Mouse (Mus musculus) gastrocnemius, adult 18-20 months (tissue): Measurements from ENCODE around the gene Gm39115. TPM values are rescaled to one million over a fixed set of nuclear protein-coding genes. Genes with fewer than 3 reads are reported as not detected.
A peak's percentile ranks its signal among the peaks of the same experiment; 100 is the strongest.

ENCODE experiments used
- DNase-seq: peaks from one replicate; pipeline ENCODE4 v3.0.0; 2021; ENCODE audit warnings: low spot score
- total RNA-seq, 2 experiments: library from RNA; stranded (reverse); gene quantifications; 2 replicates each; pipeline ENCODE4 v1.2.3; 2021

Gene Gm39115
- total RNA-seq, 2 experiments from 2014 or later: not detected

DNA sequence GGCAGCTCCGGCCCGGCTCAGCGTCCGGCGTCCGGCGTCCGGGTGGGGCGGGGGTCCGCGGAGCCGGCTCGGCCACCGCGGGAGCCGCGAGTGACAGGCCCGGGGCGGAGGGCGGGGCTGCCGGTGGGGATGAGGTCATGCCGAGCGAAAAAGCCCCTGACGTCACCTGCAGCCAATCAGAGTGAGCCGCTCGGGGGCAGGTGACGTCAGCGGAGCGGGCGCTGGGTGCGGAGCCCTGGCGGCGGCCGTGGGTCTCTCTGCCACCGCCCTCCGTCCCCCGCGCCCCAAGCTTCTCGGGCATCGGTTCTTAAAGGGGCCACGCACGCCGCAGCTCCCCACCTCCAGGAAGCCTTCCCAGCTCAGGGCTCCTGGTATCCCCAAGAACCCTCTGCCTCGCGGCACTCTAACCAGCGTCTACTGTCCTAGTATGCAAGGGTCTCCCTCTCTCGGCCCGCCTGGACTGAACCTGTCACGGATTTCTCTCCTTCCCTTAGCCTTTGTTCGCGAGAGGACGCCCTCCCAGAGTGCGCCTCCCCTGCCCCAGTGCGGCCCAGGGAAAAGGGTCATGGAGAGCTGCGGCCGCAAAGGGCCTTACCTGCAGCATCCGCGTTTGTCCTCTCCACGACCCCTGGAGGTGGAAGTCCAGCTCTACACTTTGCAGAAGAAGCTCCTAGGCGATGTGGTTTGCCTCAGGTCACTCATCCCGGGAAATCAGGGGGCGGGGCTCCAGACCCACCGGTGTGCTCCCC is 40.5 kb downstream of the Gm39115 start, which contains the start of gene Dusp8:
Gene Dusp8 (minus strand): TSS at position 661 of the 749 bp plus-strand sequence.
- peak; percentile 93 for DNase-seq

DNA sequence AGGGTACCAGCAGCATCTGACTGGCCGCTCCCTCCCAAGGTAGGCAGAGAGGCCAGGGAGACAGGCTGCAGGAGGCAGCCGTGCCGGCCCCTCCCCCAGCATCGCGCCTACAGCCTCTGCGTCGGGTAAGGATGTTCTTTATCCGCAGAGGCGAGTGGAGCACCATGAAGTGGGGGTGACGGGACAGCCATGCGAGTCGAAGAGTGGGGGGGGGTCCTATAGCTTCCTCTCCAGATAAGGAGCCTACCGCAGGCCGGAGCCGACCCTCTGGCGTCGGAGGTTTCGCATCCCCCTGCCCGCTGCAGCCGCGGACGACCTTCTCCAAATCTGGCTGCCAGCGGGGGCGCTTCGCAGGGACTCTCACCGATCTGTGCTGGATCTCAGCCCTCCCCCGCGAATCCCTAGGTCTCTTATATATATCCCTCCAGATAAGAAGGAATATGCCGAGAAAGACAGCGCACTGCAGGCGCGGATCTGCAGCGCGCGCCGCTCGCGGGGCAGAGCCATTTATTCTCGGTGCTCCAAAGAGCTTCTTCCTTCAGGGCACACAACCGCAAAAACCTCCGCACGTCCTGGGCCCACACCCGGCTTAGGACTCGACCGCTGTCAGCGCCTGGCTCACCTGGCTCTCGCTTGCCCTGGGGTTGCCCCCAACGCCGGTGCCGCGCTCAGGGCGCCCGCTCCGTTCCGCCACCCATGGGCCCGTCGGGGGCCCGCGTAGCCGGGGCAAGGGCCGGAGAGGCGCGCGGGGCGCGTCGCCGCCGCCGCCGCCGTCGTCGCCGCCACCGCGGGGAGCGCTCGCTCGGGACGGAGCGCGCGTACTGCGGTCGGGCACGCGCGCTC is 41.3 kb downstream of the Gm39115 start:
- DNase-seq: peak; percentile 31

DNA sequence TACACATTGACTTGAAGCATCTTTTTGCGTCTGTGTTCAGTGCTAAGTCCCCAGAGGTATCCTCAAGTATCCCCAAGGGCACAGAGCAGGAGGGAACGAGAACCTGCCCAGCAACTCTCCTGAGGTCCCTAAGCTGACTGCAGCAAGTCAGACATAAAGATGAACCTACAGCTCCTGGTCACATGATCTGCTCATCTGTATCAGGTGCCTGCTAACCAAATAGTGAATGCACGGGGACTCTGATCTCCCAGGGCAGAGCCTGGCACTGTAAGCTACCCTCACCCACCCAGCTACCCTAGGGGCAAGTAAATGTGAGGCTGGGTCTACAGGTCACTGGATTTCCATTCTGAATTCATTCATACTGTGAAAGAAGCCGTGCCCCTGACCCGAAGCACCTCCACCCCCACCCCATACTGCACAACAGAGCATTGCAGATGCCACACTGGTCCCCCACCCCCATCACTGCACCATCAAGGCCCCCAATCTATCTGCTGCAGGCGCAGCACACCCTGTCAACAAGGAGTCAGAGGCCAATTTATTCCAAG is 42.1 kb downstream of the Gm39115 start:
- no peak for DNase-seq

DNA sequence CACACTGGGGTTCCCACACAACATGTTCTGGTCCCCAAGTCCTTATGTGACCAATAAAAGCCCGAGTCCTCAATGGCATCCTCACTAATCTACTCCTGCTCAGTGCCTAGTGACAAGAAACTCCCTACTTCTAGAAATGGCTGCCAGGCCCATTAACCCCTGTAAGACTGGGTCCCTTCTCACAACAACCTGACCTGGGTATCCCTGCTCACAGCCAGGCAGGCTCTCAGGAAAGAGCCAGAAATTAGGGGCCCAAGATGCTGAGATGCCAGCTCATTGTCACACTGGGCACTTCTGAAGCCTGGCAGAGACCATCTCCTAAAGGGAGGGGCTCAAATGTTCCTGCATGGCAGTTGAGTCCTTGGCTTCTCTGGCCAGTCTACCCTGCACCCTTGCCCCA is 42.8 kb downstream of the Gm39115 start:
- no peak for DNase-seq

DNA sequence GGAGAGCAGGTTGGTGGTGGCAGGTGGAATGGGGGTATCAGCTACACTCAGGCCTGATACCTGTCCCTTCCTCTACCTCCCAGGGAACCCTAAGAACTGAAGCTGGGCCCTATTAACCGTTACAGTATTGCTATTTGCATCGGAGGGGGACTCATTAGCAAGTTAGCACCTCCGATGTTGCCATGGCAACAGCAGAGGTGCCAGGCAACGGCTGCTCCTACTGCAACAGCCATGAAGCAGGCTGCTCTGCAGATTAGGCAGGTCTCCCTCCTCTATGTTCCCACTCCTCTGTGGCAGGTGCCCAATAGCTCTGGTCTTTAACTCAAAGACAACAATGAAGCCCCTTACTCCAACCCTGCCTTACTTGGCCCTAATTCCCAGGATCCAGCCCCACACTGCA is 44.0 kb downstream of the Gm39115 start:
- DNase-seq: no peak

DNA sequence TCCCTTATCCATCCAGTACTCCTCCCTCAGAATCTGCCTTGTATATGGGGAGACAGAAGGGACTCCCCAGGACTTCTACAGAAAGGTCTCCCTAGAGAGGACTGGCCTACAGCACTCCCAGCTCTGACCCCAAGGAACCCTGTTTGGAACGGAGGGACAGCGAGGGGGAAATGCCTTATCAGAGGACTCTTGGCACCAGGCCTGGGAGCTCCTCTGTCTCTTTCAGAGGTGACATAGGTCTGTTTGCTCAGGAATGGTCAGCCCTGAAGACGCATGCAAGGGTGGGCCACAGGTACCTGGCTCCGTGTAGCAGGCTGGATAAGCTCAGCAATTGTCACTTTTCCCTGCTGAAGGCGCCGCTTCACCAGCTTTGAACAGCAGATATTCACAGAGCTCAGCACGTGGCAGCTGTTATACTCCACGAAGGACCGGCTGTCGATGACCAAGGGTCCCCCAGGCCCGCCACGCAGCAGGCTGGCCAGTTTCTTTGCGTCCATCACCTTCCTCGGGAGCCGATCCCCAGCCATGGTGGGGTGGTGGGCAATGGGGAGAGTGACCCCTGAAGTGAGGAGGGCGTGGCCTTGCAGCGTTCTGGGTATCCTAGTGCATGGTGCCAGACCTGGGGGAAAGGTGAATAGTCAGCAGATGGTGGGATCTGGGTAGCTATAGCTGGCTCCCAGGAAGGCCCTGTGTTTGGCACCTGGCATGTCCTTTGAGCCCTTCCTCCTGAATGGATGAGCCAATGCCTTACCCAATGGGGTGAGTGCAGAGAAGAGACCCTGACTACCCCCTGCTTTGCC is 46.0 kb downstream of the Gm39115 start:
- no peak for DNase-seq

DNA sequence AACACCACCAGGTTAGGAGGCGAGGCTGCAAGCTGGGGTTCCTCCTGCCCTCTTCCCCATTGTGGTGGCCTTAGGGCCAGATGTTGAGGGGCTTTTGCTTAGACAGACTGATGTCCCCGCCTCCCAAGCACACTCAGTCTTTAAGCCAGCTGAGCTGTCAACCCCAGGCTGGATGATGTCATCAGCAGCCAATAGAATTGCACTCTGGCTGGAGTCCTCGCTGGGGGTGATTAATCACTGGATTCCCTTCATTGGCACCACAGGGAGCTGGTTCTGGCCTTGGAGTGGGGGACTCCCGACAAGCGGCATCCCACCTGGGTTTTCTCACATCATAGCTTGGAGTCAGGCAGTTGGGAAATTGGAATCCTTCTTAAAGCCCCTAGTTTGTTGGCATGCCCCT is 46.9 kb downstream of the Gm39115 start:
- DNase-seq: no peak

DNA sequence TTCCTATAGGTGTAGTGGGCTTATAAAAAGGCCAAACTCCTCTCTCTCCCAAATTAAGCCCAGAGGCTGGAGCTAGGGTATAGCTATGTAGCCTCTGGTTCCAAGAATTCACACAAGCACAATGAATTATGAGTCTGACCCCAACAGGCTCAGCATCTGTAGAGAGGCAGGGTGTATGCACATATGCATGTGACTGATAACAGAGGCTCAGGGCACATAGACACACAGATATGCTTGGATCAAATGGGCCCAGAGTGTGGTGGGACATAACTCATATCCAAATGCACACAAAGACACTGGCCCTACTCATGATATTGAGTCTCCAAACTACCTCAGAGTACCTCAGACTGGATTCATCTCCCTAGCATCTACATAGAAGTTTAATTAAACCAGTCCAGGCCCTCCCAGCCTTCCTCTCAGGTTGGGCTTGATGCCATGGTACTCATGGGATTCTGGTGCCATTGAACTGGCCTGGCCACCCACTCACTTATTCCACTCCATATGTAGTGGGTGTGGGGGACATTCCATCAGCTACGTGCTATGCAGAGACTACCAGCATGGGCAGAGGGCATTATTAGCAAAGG is 48.7 kb downstream of the Gm39115 start:
- DNase-seq: no peak

DNA sequence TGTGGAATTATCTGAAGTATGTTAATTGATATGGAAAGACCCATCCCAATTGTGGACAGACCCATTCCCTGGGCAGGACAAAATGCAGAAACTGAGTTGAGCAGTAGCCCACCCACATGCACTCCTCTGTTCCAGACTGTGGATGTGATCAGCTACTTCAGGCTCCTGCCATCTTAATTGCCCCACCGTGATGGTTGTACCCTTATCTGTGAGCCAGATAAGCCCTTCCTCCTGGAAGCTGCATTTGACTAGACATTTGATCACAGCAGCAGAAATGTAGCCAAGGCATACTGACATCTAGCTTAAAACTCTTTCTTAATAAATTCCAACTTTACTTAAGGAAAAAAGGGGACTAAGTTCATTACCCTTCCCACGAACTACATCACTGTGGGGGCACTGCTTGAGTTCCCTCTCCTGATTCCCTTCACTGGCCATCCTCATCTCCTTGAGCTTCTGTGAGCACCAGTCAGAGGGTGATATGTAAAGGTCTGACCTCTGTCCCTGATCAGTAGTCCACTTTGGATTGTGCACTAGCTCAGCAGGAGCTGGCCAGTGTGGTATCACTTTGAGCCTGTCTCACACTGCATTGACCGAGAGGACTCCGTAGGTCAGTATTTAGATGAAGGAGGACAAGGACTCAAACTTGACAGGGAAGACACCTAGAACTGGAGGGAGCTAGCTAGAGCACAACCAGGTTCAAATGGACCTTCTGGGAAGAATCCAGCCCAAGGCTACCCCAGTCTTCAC is 49.5 kb downstream of the Gm39115 start:
- no peak for DNase-seq

Other genes starting within 250 kb of the Gm39115 start
- gene Tollip, start 217.5 kb downstream of the Gm39115 start, total RNA-seq: 10 to 100 TPM; 30.1 to 34.3 TPM
- gene Brsk2, start 186.3 kb downstream of the Gm39115 start, total RNA-seq: under 1 TPM; 0.09 to 0.19 TPM
- gene Mob2, start 75.0 kb downstream of the Gm39115 start, total RNA-seq: 10 to 100 TPM; 49.6 to 51.8 TPM
- 10 to 100 TPM; 21.9 to 41.2 TPM for gene Dusp8, start 40.2 kb downstream of the Gm39115 start, total RNA-seq
- gene Gm45618, start 15.3 kb downstream of the Gm39115 start, total RNA-seq: not detected
- not detected for gene Gm45337, start 8.6 kb upstream of the Gm39115 start, total RNA-seq
- not detected for gene Gm29735, start 21.1 kb upstream of the Gm39115 start, total RNA-seq
- not detected for gene Gm4553, start 29.7 kb upstream of the Gm39115 start, total RNA-seq
- gene Krtap5-2, start 40.0 kb upstream of the Gm39115 start, total RNA-seq: not detected
- gene Gm10153, start 54.4 kb upstream of the Gm39115 start, total RNA-seq: not detected
- gene Krtap5-3, start 65.3 kb upstream of the Gm39115 start, total RNA-seq: not detected
- gene Gm7579, start 75.8 kb upstream of the Gm39115 start, total RNA-seq: not detected
- not detected for gene Krtap5-5, start 93.9 kb upstream of the Gm39115 start, total RNA-seq
- gene Gm40460, start 105.0 kb upstream of the Gm39115 start, total RNA-seq: not detected
- gene Gm2431, start 122.3 kb upstream of the Gm39115 start, total RNA-seq: not detected
- not detected for gene Gm4559, start 138.3 kb upstream of the Gm39115 start, total RNA-seq
- gene Krtap5-1, start 161.1 kb upstream of the Gm39115 start, total RNA-seq: not detected
- gene Krtap5-4, start 167.5 kb upstream of the Gm39115 start, total RNA-seq: not detected
- gene Ifitm10, start 237.7 kb upstream of the Gm39115 start, total RNA-seq: 1 to 10 TPM; 3.2 to 5.0 TPM
- 1 to 10 TPM; 1.1 to 2.4 TPM for gene Gm49369, start 246.6 kb upstream of the Gm39115 start, total RNA-seq